Mouse (Mus musculus) brown adipose tissue, adult 24 weeks (tissue): ENCODE data around the gene Mosmo. TPM values are rescaled to one million over a fixed set of nuclear protein-coding genes. Genes with fewer than 3 reads are reported as not detected.

Experiments used
- H3K27ac ChIP-seq: fragments of 200-500 bp; replicated peaks from 2 replicates; pipeline ENCODE4 v1.5.1; 2012; ENCODE audit warnings: low read depth, mild to moderate bottlenecking, low read length
- H3K4me1 ChIP-seq: fragments of 200-500 bp; 2 replicates; pipeline ENCODE4 v1.6.1; 2012; ENCODE audit warnings: low read length, mixed read lengths; ENCODE audit not compliant: control insufficient read depth, insufficient read depth, insufficient read length
- H3K4me3 ChIP-seq: fragments of 200-500 bp; 2 replicates; pipeline ENCODE4 v1.5.1; 2012; ENCODE audit warnings: low read depth, mild to moderate bottlenecking, low read length, moderate library complexity; ENCODE audit not compliant: insufficient read depth
- polyA plus RNA-seq: library from polyadenylated mRNA; stranded (reverse); fragments of >200 nt; gene quantifications from 2 replicates; pipeline ENCODE4 v1.2.4, GENCODE M21; 2012; ENCODE audit not compliant: missing spikeins, insufficient read depth, insufficient read length

Gene Mosmo
- polyA plus RNA-seq, 1 experiment, result 20.5 TPM

DNA sequence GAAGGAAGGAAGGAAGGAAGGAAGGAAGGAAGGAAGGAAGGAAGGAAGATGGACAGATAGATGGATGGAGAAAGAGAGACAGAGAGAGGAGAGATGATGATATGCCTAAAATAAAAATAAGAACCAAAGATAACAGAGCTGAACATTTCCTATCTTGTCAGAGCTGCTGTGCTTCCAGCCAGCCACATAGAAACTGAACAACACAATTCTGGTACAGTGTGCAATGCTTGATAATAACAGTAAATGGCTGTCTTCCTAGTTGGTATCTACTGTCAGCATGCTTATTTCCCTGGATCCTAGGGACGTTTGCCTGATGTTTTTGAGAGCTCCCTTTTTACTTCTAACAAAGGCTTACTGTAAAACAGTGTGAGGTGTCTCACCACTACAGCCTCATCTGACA is 94.0 kb downstream of the Mosmo start:
- Histone ChIP-seq H3K27ac (no peak overlapping the region), H3K4me3 (no peak overlapping the region)

DNA sequence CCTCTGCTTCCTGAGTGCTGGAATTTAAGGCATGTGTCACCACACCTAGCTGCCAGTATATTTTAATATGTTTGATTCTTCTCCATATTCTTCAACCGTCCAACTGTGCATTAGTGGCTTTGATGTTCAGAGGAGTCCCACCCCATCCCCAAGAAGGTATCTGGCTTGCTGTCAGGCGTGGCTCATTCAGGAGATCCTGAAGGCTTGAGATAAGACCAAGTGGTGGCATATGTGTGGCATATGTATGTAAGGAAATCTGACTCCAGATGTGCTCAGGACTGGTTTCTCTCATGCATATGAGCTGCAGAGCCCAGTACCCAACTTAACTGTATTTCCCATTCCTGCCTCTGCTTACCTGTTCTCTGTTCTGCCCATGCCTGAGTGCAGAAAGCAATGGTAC is 100.6 kb downstream of the Mosmo start:
- no peak overlapping the region for H3K27ac ChIP-seq

More for the DNA sequence above, 94.0 kb downstream of the Mosmo start:
- no peaks in the 10 kb centered on the region for H3K4me1 ChIP-seq

More for the DNA sequence above, 100.6 kb downstream of the Mosmo start:
- no peaks in the 10 kb centered on the region for H3K4me1 ChIP-seq
- H3K4me3 ChIP-seq, result no peak overlapping the region

Other genes starting within 250 kb of the Mosmo start
- gene Uqcrc2, start 42.4 kb upstream of the Mosmo start, polyA plus RNA-seq, result 1,707 and 1,711 TPM in 2 replicates
- 0.95 and 1.5 TPM in 2 replicates for gene Pdzd9, start 7.3 kb upstream of the Mosmo start, polyA plus RNA-seq
- gene Vwa3a, start 61.7 kb downstream of the Mosmo start, polyA plus RNA-seq, result 1.3 and 1.7 TPM in 2 replicates
- not detected in 2 replicates for gene Gm5737, start 134.7 kb downstream of the Mosmo start, polyA plus RNA-seq
- 3.5 and 5.0 TPM in 2 replicates for gene Eef2k, start 165.2 kb downstream of the Mosmo start, polyA plus RNA-seq
- gene Polr3e, start 240.1 kb downstream of the Mosmo start, polyA plus RNA-seq, result 6.1 and 7.9 TPM in 2 replicates